Mouse (Mus musculus) liver, embryonic 12.5 days (tissue): Measurements from ENCODE around the gene Mast4. TPM values are rescaled to one million over a fixed set of nuclear protein-coding genes. Genes with fewer than 3 reads are reported as not detected.

Experiments
- ATAC-seq: fragments of 200-750 bp; cut with Nextera tagmentation; 2 replicates; pipeline ENCODE4 v1.8.0; 2017; ENCODE audit warnings: moderate number of reproducible peaks, mild to moderate bottlenecking, moderate library complexity
- H3K27ac ChIP-seq: fragments of 300-500 bp; sonication (generic); 2 replicates; pipeline ENCODE4 v1.5.1; 2016; ENCODE audit warnings: mild to moderate bottlenecking
- H3K27me3 ChIP-seq: fragments of 300-500 bp; sonication (generic); replicated peaks from 2 replicates; pipeline ENCODE4 v1.6.1; 2016; ENCODE audit warnings: mild to moderate bottlenecking, moderate library complexity
- H3K36me3 ChIP-seq: fragments of 300-500 bp; sonication (generic); 2 replicates; pipeline ENCODE4 v1.6.1; 2016; ENCODE audit warnings: mild to moderate bottlenecking, moderate library complexity
- H3K4me1 ChIP-seq: fragments of 300-500 bp; sonication (generic); 2 replicates; pipeline ENCODE4 v1.6.1; 2016
- H3K4me2 ChIP-seq: fragments of 300-500 bp; sonication (generic); 2 replicates; pipeline ENCODE4 v1.6.1; 2016; ENCODE audit warnings: mild to moderate bottlenecking, moderate library complexity
- H3K4me3 ChIP-seq: fragments of 300-500 bp; sonication (generic); 2 replicates; pipeline ENCODE4 v1.5.1; 2016; ENCODE audit warnings: mild to moderate bottlenecking, moderate library complexity
- H3K9ac ChIP-seq: fragments of 300-500 bp; sonication (generic); 2 replicates; pipeline ENCODE4 v1.6.1; 2016; ENCODE audit warnings: mild to moderate bottlenecking, moderate library complexity
- H3K9me3 ChIP-seq: fragments of 300-500 bp; sonication (generic); replicated peaks from 2 replicates; pipeline ENCODE4 v1.6.1; 2016; ENCODE audit warnings: mild to moderate bottlenecking, moderate library complexity
- WGBS: fragments of 180-500 bp; shearing (Covaris S2); methylation state at CpG from one replicate; pipeline ENCODE4 v1.1.7; 2016; ENCODE audit not compliant: insufficient replicate concordance; 5-methylcytosine and 5-hydroxymethylcytosine counted together
- polyA plus RNA-seq: library from polyadenylated mRNA; unstranded; fragments of >200 nt; fragmentation: Nextera tagmentation; extraction: Ambion mirVana; gene quantifications from 2 replicates; pipeline ENCODE4 v1.2.1, GENCODE M21; 2016

Mast4 gene
- polyA plus RNA-seq, 1 experiment from 2014 or later, result 4.7 TPM

GRCm38 (mm10) chr13:102900083-102900420, 434.2 kb downstream of the Mast4 start:
- peaks cover 34% of the 10 kb centered on the region for H3K4me1 ChIP-seq
- no peak overlapping the region for H3K4me2 ChIP-seq
- H3K9me3 ChIP-seq, result no peaks in the 10 kb centered on the region
- H3K27ac ChIP-seq, result no peak overlapping the region
- H3K4me3 ChIP-seq, result no peak overlapping the region
- H3K36me3 ChIP-seq, result no peaks in the 10 kb centered on the region
- H3K9ac ChIP-seq, result no peak overlapping the region
- no peaks in the 10 kb centered on the region for H3K27me3 ChIP-seq
- WGBS, result 55% methylated on average over 2 of the region's 2 CpGs
- no peak for ATAC-seq

- no peak for ATAC-seq
- 42% methylated on average over 9 of the region's 9 CpGs for WGBS
- Histone ChIP-seq H3K4me1 (peaks cover 34% of the 10 kb centered on the region), H3K27ac (no peak overlapping the region), H3K4me3 (no peak overlapping the region), H3K27me3 (no peaks in the 10 kb centered on the region), H3K9ac (no peak overlapping the region), H3K4me2 (no peak overlapping the region), H3K9me3 (no peaks in the 10 kb centered on the region), H3K36me3 (no peaks in the 10 kb centered on the region)
Measured at GRCm38 (mm10) chr13:102899253-102900082, 434.8 kb downstream of the Mast4 start.

GRCm38 (mm10) chr13:102898374-102899131, 435.7 kb downstream of the Mast4 start:
- no peaks in the 10 kb centered on the region for H3K9me3 ChIP-seq
- H3K4me1 ChIP-seq, result peaks cover 26% of the 10 kb centered on the region
- no peak overlapping the region for H3K4me2 ChIP-seq
- 60% methylated on average over 15 of the region's 15 CpGs for WGBS
- H3K27ac ChIP-seq, result no peak overlapping the region
- H3K4me3 ChIP-seq, result no peak overlapping the region
- no peak overlapping the region for H3K9ac ChIP-seq
- H3K36me3 ChIP-seq, result no peaks in the 10 kb centered on the region
- ATAC-seq, result peak; percentile 30; the same call in 1 of the 2 replicates
- no peaks in the 10 kb centered on the region for H3K27me3 ChIP-seq

GRCm38 (mm10) chr13:102896322-102896721, 438.0 kb downstream of the Mast4 start:
- H3K4me2 ChIP-seq, result no peak overlapping the region
- peaks cover 26% of the 10 kb centered on the region for H3K4me1 ChIP-seq
- H3K9ac ChIP-seq, result no peak overlapping the region
- no peak for ATAC-seq
- H3K27ac ChIP-seq, result no peak overlapping the region
- H3K9me3 ChIP-seq, result no peaks in the 10 kb centered on the region
- H3K36me3 ChIP-seq, result no peaks in the 10 kb centered on the region
- no peak overlapping the region for H3K4me3 ChIP-seq
- no peaks in the 10 kb centered on the region for H3K27me3 ChIP-seq

- 67% methylated on average over 6 of the region's 6 CpGs for WGBS
- H3K9me3 ChIP-seq, result no peaks in the 10 kb centered on the region
- peaks cover 26% of the 10 kb centered on the region for H3K4me1 ChIP-seq
- no peak overlapping the region for H3K4me2 ChIP-seq
- H3K36me3 ChIP-seq, result no peaks in the 10 kb centered on the region
- H3K27me3 ChIP-seq, result no peaks in the 10 kb centered on the region
- H3K9ac ChIP-seq, result no peak overlapping the region
- H3K4me3 ChIP-seq, result no peak overlapping the region
- ATAC-seq, result no peak
- H3K27ac ChIP-seq, result no peak overlapping the region
Measured at GRCm38 (mm10) chr13:102895894-102896293, 438.4 kb downstream of the Mast4 start.

GRCm38 (mm10) chr13:102894287-102895234, 439.7 kb downstream of the Mast4 start:
- H3K9ac ChIP-seq, result no peak overlapping the region
- no peak for ATAC-seq
- H3K36me3 ChIP-seq, result no peaks in the 10 kb centered on the region
- no peaks in the 10 kb centered on the region for H3K9me3 ChIP-seq
- H3K27me3 ChIP-seq, result no peaks in the 10 kb centered on the region
- 64% methylated on average over 15 of the region's 15 CpGs for WGBS
- H3K27ac ChIP-seq, result no peak overlapping the region
- peaks cover 25% of the 10 kb centered on the region for H3K4me1 ChIP-seq
- H3K4me3 ChIP-seq, result no peak overlapping the region
- no peak overlapping the region for H3K4me2 ChIP-seq

GRCm38 (mm10) chr13:102892783-102893182, 441.5 kb downstream of the Mast4 start:
- H3K9ac ChIP-seq, result no peak overlapping the region
- H3K4me2 ChIP-seq, result no peak overlapping the region
- H3K4me3 ChIP-seq, result no peak overlapping the region
- no peak for ATAC-seq
- no peaks in the 10 kb centered on the region for H3K27me3 ChIP-seq
- no peak overlapping the region for H3K27ac ChIP-seq
- WGBS, result 51% methylated on average over 3 of the region's 3 CpGs
- no peaks in the 10 kb centered on the region for H3K36me3 ChIP-seq
- no peaks in the 10 kb centered on the region for H3K9me3 ChIP-seq
- H3K4me1 ChIP-seq, result peaks cover 16% of the 10 kb centered on the region

- no peak overlapping the region for H3K27ac ChIP-seq
- 80% methylated on average over 10 of the region's 10 CpGs for WGBS
- peaks cover 20% of the 10 kb centered on the region for H3K4me1 ChIP-seq
- H3K4me2 ChIP-seq, result no peak overlapping the region
- no peak overlapping the region for H3K4me3 ChIP-seq
- H3K9ac ChIP-seq, result no peak overlapping the region
- H3K27me3 ChIP-seq, result no peaks in the 10 kb centered on the region
- ATAC-seq, result no peak
- no peaks in the 10 kb centered on the region for H3K36me3 ChIP-seq
- no peaks in the 10 kb centered on the region for H3K9me3 ChIP-seq
Measured at GRCm38 (mm10) chr13:102889989-102890388, 444.3 kb downstream of the Mast4 start.

- Histone ChIP-seq H3K4me2 (no peak overlapping the region), H3K4me3 (no peak overlapping the region), H3K4me1 (peaks cover 17% of the 10 kb centered on the region), H3K9me3 (no peaks in the 10 kb centered on the region), H3K36me3 (no peaks in the 10 kb centered on the region), H3K27ac (no peak overlapping the region), H3K27me3 (no peaks in the 10 kb centered on the region), H3K9ac (no peak overlapping the region)
- ATAC-seq, result no peak
- 76% methylated on average over 13 of the region's 13 CpGs for WGBS
Measured at GRCm38 (mm10) chr13:102889537-102889936, 444.8 kb downstream of the Mast4 start.

GRCm38 (mm10) chr13:102888895-102889490, 445.3 kb downstream of the Mast4 start:
- Histone ChIP-seq H3K4me1 (peaks cover 17% of the 10 kb centered on the region), H3K9me3 (no peaks in the 10 kb centered on the region), H3K4me3 (no peak overlapping the region), H3K27me3 (no peaks in the 10 kb centered on the region), H3K27ac (no peak overlapping the region), H3K36me3 (no peaks in the 10 kb centered on the region), H3K4me2 (no peak overlapping the region), H3K9ac (no peak overlapping the region)
- ATAC-seq, result no peak
- WGBS, result 75% methylated on average over 15 of the region's 15 CpGs

- Histone ChIP-seq H3K4me1 (peaks cover 17% of the 10 kb centered on the region), H3K36me3 (no peaks in the 10 kb centered on the region), H3K9ac (no peak overlapping the region), H3K27ac (no peak overlapping the region), H3K4me2 (no peak overlapping the region), H3K4me3 (no peak overlapping the region), H3K27me3 (no peaks in the 10 kb centered on the region), H3K9me3 (no peaks in the 10 kb centered on the region)
- 72% methylated on average over 8 of the region's 8 CpGs for WGBS
- no peak for ATAC-seq
Measured at GRCm38 (mm10) chr13:102888211-102888610, 446.1 kb downstream of the Mast4 start.
